Mouse (Mus musculus) left cerebral cortex, postnatal 36 days (tissue): ENCODE measurements around the gene Frat1. TPM values are rescaled to one million over a fixed set of nuclear protein-coding genes. Genes with fewer than 3 reads are reported as not detected.

ENCODE experiments used
- DNase-seq, 2 experiments: peaks; one replicate each; pipeline ENCODE4 v3.0.0; 2021 to 2022; ENCODE audit warnings: low spot score in 2 of 2, mixed read lengths in 1 of 2
- intact Hi-C: fragments of 180-260 bp; cut with DNase I; formaldehyde crosslinking; loops from one replicate; pipeline ENCODE4 v1.15.1; 2025
- total RNA-seq, 2 experiments: library from RNA; stranded (reverse); gene quantifications; 2 replicates each; pipeline ENCODE4 v1.2.3; 2021

Frat1 gene
- total RNA-seq, 2 experiments from 2014 or later = 15.5 to 17.6 TPM

GRCm38 (mm10) chr19:41812525-41812924 is 17.2 kb upstream of the Frat1 start:
- intact Hi-C loops = no loop called here
- DNase-seq = no peak

- DNase-seq = no peak
Observed at GRCm38 (mm10) chr19:41813374-41813773, 16.4 kb upstream of the Frat1 start.

GRCm38 (mm10) chr19:41816410-41816809 is 13.4 kb upstream of the Frat1 start:
- intact Hi-C loops = no loop called here
- DNase-seq = no peak

More at GRCm38 (mm10) chr19:41813374-41813773, 16.4 kb upstream of the Frat1 start:
- intact Hi-C loops = no loop called here

DNA sequence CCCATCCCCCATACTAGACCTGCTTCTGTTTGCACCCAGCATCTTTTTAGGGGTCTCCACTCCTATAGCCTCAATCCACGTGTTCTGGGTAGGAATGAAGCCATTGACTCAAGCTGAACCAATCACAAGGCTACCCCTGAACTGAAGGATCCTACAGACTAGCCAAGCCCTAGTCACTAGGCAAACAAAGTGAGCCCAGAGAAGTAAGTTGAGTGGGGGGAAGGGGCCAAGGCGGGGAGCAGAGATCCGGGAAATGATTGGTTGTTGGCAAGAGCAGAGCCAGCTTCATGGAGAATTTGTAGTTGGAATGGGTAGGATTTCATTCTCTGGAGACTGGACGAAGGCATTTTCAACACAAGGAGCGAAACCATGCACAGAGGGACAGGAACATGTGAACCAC is 12.9 kb upstream of the Frat1 start:
- intact Hi-C loops = no loop called here
- DNase-seq = no peak

DNA sequence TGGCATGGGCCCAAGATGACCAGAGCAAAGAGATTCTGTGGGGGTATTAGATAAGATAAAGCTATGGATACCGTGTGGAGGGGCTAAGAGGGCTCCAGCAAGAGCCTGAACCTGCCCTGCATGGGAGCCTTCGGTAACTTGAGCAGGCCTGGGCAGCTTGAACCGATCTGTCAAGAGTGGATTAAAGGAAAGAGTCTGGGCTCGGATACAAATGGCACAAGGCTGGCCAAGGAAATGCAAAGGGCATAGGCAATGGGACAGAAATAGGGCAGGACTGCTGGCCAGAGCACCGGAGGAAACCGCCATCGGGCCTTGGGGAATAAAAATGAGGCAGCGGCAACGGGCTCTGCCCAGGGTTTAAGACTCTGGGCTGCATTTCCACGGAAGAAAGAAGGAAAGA is 12.4 kb upstream of the Frat1 start:
- intact Hi-C loops = no loop called here
- no peak for DNase-seq

GRCm38 (mm10) chr19:41818749-41819148 is 11.0 kb upstream of the Frat1 start:
- no peak for DNase-seq
- intact Hi-C loops = no loop called here

- intact Hi-C loops = no loop called here
Observed at GRCm38 (mm10) chr19:41821436-41821835, 8.3 kb upstream of the Frat1 start.

DNA sequence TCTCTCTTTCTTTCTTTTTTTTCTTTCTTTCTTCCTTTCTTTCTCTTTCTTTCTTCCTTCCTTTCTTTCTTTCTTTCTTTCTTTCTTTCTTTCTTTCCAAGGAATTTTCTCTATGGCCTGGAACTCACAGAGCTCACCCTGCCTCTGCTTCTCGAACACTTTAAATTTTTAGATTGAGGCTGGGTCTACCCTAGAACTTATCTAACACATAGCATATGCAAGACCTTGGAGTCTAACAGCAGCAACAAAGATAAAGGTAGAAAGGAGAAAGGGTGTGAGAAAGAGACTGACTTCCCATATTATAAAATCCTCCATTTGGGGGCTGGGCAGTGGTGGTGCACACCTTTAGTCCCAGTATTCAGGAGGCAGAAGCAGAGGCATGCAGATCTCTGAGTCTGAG is 7.2 kb upstream of the Frat1 start:
- DNase-seq = no peak
- intact Hi-C loops = no loop called here

More at GRCm38 (mm10) chr19:41821436-41821835, 8.3 kb upstream of the Frat1 start:
- DNase-seq = no peak

GRCm38 (mm10) chr19:41824950-41825349 is 4.8 kb upstream of the Frat1 start:
- intact Hi-C loops = no loop called here

DNA sequence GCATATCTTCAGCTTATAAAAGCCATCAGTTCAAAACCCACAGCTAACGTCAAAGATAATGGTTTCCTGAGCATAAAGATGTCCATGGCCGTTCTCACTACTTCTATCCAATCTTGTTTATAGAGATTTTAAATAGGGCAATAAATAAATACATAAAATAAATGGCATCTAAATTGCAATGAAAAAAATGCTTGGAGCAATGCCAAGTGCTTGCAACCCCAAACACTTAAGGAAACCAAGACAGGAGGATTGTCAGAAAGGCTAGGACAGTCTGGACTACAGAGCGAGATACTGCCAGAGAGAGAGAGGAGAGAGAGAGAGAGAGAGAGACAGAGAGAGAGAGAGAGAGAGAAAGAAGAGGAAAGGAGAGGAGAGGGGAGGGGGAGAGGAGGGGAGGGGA is 3.2 kb upstream of the Frat1 start:
- DNase-seq = no peak

More at GRCm38 (mm10) chr19:41824950-41825349, 4.8 kb upstream of the Frat1 start:
- DNase-seq = no peak

GRCm38 (mm10) chr19:41828941-41829340 is 829 bp upstream of the Frat1 start:
- intact Hi-C loops = no loop called here

More for the DNA sequence above, 3.2 kb upstream of the Frat1 start:
- intact Hi-C loops = no loop called here

GRCm38 (mm10) chr19:41830106-41831031 is 599 bp downstream of the Frat1 start:
- intact Hi-C loops = loop anchor here (2.0 kb wide), 1 partner anchor 16 kb away; no protein-coding TSS in a partner anchor
- peak; percentile 56 to 64 for DNase-seq

More at GRCm38 (mm10) chr19:41828941-41829340, 829 bp upstream of the Frat1 start:
- no peak for DNase-seq

- DNase-seq = peak; percentile 36 to 40
- intact Hi-C loops = loop anchor here (2.0 kb wide), 1 partner anchor 16 kb away; no protein-coding TSS in a partner anchor
Observed at GRCm38 (mm10) chr19:41831101-41831570, 1.4 kb downstream of the Frat1 start.

DNA sequence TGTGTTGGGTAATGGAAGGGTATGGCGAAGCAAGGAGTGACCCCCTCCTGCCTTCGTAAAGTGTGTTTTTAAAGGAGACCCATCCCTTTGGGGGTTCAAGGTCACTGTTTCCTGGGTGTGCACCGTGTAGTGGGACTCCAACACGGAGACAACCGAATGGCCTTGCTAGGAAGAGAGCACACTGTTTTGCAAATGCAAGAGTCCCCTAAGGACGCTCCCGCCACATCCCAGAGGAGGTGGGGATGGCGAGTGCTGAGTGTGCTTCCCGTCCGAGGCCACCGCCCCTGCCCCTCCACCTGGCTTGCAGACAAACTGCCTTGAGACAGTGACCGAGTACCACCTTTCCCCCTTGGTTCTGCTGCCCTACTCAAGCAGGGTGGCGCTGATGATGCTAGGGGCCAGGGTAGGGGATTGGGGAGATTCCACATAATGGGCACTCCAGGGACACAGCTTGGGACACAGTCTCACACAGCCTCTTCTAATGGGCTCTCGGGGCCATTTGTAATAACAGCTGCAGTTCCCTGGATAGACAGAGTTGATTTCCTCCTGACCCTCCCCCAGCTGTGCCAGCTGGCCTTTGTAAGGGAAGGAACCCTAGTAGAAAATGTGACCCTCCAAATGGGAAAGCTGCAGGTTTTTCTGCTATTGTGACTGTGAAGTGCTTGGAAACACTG is 2.1 kb downstream of the Frat1 start:
- intact Hi-C loops = loop anchor here (2.0 kb wide), 1 partner anchor 15 kb away; no protein-coding TSS in a partner anchor
- no peak for DNase-seq

- DNase-seq = no peak
Observed at GRCm38 (mm10) chr19:41832501-41833201, 2.9 kb downstream of the Frat1 start.

GRCm38 (mm10) chr19:41835407-41835806 is 5.6 kb downstream of the Frat1 start:
- DNase-seq = no peak
- intact Hi-C loops = no loop called here

More at GRCm38 (mm10) chr19:41832501-41833201, 2.9 kb downstream of the Frat1 start:
- intact Hi-C loops = no loop called here

GRCm38 (mm10) chr19:41835816-41836215 is 6.0 kb downstream of the Frat1 start:
- intact Hi-C loops = no loop called here
- DNase-seq = no peak

GRCm38 (mm10) chr19:41836719-41837118 is 6.9 kb downstream of the Frat1 start:
- intact Hi-C loops = no loop called here
- no peak for DNase-seq

GRCm38 (mm10) chr19:41837194-41837916 is 7.6 kb downstream of the Frat1 start:
- intact Hi-C loops = no loop called here

More at GRCm38 (mm10) chr19:41837194-41837916, 7.6 kb downstream of the Frat1 start:
- DNase-seq = no peak
